Mouse (Mus musculus) limb, embryonic 15.5 days (tissue): ENCODE results near the gene Pomt1. TPM values are rescaled to one million over a fixed set of nuclear protein-coding genes. Genes with fewer than 3 reads are reported as not detected.
A peak's percentile ranks its signal among the peaks of the same experiment; 100 is the strongest.

Experiments used
- ATAC-seq: fragments of 200-750 bp; cut with Nextera tagmentation; 2 replicates; pipeline ENCODE4 v1.8.0; 2017; ENCODE audit warnings: low read depth, moderate TSS enrichment; ENCODE audit not compliant: insufficient number of reproducible peaks, low FRiP score, low TSS enrichment
- H3K27ac ChIP-seq: fragments of 300-500 bp; sonication (generic); 2 replicates; pipeline ENCODE4 v1.5.1; 2015; ENCODE audit warnings: moderate library complexity, mild to moderate bottlenecking, inconsistent platforms
- H3K27me3 ChIP-seq: fragments of 300-500 bp; sonication (generic); 2 replicates; pipeline ENCODE4 v1.6.1; 2015; ENCODE audit warnings: inconsistent platforms
- H3K36me3 ChIP-seq: fragments of 300-500 bp; sonication (generic); 2 replicates; pipeline ENCODE4 v1.6.1; 2015; ENCODE audit warnings: inconsistent platforms
- H3K4me1 ChIP-seq: fragments of 300-500 bp; sonication (generic); 2 replicates; pipeline ENCODE4 v1.6.1; 2015; ENCODE audit warnings: inconsistent platforms
- H3K4me2 ChIP-seq: fragments of 300-500 bp; sonication (generic); 2 replicates; pipeline ENCODE4 v1.6.1; 2015; ENCODE audit warnings: mild to moderate bottlenecking, inconsistent platforms
- H3K4me3 ChIP-seq: fragments of 300-500 bp; sonication (generic); 2 replicates; pipeline ENCODE4 v1.5.1; 2015; ENCODE audit warnings: mild to moderate bottlenecking, inconsistent platforms
- H3K9ac ChIP-seq: fragments of 300-500 bp; sonication (generic); 2 replicates; pipeline ENCODE4 v1.6.1; 2015; ENCODE audit warnings: inconsistent platforms
- H3K9me3 ChIP-seq: fragments of 300-500 bp; sonication (generic); 2 replicates; pipeline ENCODE4 v1.6.1; 2016; ENCODE audit warnings: inconsistent platforms
- WGBS: fragments of 180-500 bp; shearing (Covaris S2); methylation state at CpG from one replicate; pipeline ENCODE4 v1.1.7; 2015; 5-methylcytosine and 5-hydroxymethylcytosine counted together
- polyA plus RNA-seq: library from polyadenylated mRNA; unstranded; fragments of >200 nt; fragmentation: Nextera tagmentation; extraction: Ambion mirVana; gene quantifications from 2 replicates; pipeline ENCODE4 v1.2.1, GENCODE M21; 2015

Gene Pomt1
- polyA plus RNA-seq, 1 experiment from 2014 or later: 23.9 TPM

DNA sequence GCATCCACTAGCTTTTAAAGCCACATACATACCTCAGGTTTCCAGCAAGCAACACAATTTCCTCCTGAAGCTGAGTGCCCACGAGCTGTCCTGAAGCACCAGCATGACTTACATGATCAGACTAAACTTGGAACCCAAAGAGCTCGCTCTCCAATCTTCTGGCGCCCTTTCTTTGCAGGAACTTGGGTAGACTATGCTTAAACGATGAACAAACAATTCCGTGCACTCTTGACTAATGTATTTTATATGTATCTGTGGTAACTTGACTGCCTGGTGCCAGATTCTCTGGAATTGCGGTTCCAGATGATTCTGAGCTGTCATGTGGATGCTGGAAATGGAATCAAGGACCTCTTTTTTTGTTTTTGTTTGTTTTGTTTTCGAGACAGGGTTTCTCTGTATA lies 957 bp upstream of the Pomt1 start:
- Histone ChIP-seq H3K36me3 (peaks cover 49% of the 10 kb centered on the region), H3K9ac (no peak overlapping the region)
- ATAC-seq: no peak

DNA sequence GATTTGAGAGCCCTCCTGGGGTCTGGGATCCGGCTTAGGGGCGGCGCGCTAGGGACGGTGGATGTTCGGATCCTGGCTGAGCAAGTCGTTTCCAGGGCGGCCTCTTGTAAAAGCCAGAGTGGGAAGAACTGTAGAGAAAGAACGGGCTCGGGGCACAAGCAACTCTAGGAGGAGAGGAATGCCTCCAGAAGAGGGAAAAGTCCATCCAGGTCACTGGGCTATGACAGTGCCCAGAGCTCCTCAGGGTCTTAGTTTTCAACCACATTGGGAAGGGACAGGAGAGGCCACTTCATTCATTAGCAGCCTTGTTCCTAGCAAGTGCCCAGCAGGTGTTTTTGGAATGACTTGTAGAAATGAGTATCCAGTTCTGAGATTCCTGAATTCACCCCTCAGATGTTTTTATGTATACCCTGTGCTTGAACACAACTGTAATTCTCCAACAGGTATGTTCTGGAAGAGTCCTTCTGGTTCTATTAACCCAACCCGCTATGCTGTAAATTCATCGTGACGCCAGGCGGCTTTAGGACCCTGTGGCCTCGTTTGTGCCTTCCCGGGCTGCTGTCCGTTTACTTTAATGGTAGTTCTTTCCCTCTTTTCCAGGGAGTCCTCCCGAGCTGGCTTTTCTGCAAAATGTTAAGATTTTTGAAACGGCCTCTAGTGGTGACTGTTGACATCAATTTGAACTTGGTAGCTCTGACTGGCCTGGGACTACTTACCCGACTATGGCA lies 534 bp downstream of the Pomt1 start:
- H3K4me2 ChIP-seq: peak overlapping the region; percentile 79
- H3K4me3 ChIP-seq: peak overlapping the region; percentile 70
- peak; percentile 26; the same call in 1 of the 2 replicates for ATAC-seq
- under 1% methylated on average over 20 of the region's 20 CpGs for WGBS
- no peaks in the 10 kb centered on the region for H3K9me3 ChIP-seq
- H3K27me3 ChIP-seq: no peaks in the 10 kb centered on the region
- H3K4me1 ChIP-seq: peaks cover 20% of the 10 kb centered on the region
- peak overlapping the region; percentile 74 for H3K9ac ChIP-seq
- peaks cover 46% of the 10 kb centered on the region for H3K36me3 ChIP-seq
- H3K27ac ChIP-seq: peak overlapping the region; percentile 92

More for the DNA sequence above, 957 bp upstream of the Pomt1 start:
- 30% methylated on average over 7 of the region's 7 CpGs for whole genome bisulfite sequencing
- peak overlapping the region; percentile 92 for H3K27ac ChIP-seq
- H3K4me3 ChIP-seq: peak overlapping the region; percentile 70
- peaks cover 20% of the 10 kb centered on the region for H3K4me1 ChIP-seq
- H3K27me3 ChIP-seq: no peaks in the 10 kb centered on the region
- H3K4me2 ChIP-seq: peak overlapping the region; percentile 79
- H3K9me3 ChIP-seq: no peaks in the 10 kb centered on the region

DNA sequence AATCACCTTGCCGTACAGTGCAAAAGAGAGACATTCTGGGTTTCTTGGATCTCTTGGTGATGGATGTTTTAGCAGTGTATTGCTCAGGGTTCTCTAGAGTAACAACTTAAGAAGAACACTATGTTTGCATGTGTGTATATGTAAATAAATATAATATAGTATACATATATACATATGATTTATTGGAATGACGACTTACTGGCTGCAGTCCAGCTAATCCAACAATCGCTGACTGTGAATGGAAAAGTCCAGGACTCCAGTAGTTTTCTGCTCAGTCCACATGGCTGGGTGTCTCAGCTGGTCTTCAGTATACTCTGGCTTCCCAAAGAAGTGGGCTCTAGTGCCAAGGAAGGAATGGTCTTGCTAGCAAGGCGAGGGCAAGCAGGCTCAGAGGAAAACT lies 1.2 kb downstream of the Pomt1 start:
- no peaks in the 10 kb centered on the region for H3K27me3 ChIP-seq

DNA sequence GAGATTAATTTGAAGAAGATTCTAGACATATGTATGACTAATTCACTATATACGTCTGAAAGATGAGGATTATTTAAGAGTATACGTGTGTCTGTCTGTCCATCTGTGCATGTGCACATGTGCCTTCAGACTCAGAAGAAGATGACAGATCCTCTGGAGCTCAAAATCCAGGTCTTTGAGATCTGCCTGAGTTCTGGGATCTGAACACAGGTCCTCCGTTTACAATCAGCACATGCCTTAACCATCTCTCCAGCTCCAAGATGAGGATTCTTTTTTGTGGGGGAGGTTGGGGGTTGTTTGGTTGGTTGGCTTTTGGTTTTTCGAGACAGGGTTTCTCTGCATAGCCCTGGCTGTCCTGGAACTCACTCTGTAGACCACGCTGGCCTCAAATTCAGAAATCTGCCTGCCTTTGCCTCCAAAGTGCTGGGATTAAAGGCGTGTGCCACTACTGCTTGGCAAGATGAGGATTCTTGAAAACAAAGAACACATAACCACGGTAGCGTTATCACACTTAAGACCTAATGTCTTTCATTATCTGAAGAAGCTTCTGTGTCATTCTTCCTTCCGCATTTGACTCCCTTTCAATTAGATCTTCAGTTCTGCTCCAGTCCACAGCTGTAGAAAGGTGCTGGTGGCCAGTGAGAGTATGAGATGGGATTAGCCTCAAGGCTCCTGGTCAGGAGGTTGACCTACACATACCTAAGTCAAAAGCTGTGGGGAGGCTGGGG lies 2.5 kb downstream of the Pomt1 start:
- Histone ChIP-seq H3K36me3 (peaks cover 39% of the 10 kb centered on the region), H3K9me3 (no peaks in the 10 kb centered on the region), H3K4me1 (peaks cover 20% of the 10 kb centered on the region), H3K4me2 (no peak overlapping the region), H3K27me3 (no peaks in the 10 kb centered on the region), H3K27ac (no peak overlapping the region), H3K9ac (no peak overlapping the region), H3K4me3 (no peak overlapping the region)
- WGBS: 88% methylated on average over 9 of the region's 9 CpGs
- ATAC-seq: no peak

More for the DNA sequence above, 1.2 kb downstream of the Pomt1 start:
- H3K9me3 ChIP-seq: no peaks in the 10 kb centered on the region
- peak overlapping the region; percentile 70 for H3K4me3 ChIP-seq
- H3K4me2 ChIP-seq: peak overlapping the region; percentile 79
- H3K9ac ChIP-seq: 0 out of 2 replicates have a peak overlapping the region, but pooled peaks have one; percentile 3
- ATAC-seq: no peak
- peak overlapping the region; percentile 92; the same call in 1 of the 2 replicates for H3K27ac ChIP-seq
- WGBS: 28% methylated on average over 4 of the region's 4 CpGs
- H3K36me3 ChIP-seq: peaks cover 44% of the 10 kb centered on the region
- peaks cover 20% of the 10 kb centered on the region for H3K4me1 ChIP-seq

DNA sequence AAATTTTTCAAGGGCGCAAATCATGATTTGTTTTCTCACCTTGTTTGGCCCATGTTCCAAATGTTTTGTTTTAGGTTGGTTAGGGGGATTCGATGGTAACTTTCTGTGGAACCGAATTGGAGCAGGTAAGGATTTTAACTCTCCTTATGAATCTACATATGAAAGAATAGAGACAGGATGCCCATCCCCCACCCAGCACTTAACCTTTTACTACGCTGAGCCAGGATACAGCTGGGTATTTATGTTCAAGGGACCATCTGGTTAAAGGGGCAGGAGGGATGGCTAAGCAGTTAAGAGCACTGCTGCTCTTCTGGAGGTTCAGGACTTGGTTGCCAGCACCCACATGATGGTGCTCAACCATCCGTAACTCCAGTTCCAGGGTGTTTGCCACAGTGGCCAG lies 4.2 kb downstream of the Pomt1 start:
- no peak overlapping the region for H3K9ac ChIP-seq
- no peak overlapping the region for H3K4me3 ChIP-seq
- peaks cover 49% of the 10 kb centered on the region for H3K36me3 ChIP-seq
- WGBS: 77% methylated on average over 5 of the region's 5 CpGs
- H3K4me1 ChIP-seq: peaks cover 8% of the 10 kb centered on the region
- no peak overlapping the region for H3K27ac ChIP-seq
- no peaks in the 10 kb centered on the region for H3K27me3 ChIP-seq
- no peaks in the 10 kb centered on the region for H3K9me3 ChIP-seq
- H3K4me2 ChIP-seq: no peak overlapping the region
- ATAC-seq: no peak

DNA sequence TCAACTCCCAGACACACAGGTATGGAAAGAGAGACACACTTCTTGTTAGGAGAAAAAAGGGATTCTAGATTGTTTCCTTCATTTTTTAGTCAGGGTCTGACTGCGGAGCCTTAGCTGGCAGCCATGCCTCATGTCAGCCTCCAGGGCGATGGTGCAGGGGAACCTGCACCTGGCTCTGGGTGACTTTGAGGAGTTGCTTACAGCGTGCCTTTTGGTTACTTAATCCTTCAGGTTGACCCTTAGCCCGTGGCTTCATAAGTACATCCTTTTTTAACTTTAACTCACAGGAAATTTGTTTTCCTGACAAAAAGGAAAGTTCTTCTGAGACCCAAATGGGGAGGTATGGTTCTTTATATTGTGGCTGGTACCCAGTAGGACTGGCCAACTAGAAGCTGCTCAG lies 6.6 kb downstream of the Pomt1 start:
- WGBS: 90% methylated on average over 4 of the region's 4 CpGs
- no peak overlapping the region for H3K4me2 ChIP-seq
- peaks cover 1% of the 10 kb centered on the region; the same call in 1 of the 2 replicates for H3K4me1 ChIP-seq
- peaks cover 71% of the 10 kb centered on the region for H3K36me3 ChIP-seq
- no peak overlapping the region for H3K4me3 ChIP-seq
- no peak for ATAC-seq
- no peak overlapping the region for H3K27ac ChIP-seq
- no peaks in the 10 kb centered on the region for H3K27me3 ChIP-seq
- H3K9me3 ChIP-seq: no peaks in the 10 kb centered on the region
- H3K9ac ChIP-seq: no peak overlapping the region

DNA sequence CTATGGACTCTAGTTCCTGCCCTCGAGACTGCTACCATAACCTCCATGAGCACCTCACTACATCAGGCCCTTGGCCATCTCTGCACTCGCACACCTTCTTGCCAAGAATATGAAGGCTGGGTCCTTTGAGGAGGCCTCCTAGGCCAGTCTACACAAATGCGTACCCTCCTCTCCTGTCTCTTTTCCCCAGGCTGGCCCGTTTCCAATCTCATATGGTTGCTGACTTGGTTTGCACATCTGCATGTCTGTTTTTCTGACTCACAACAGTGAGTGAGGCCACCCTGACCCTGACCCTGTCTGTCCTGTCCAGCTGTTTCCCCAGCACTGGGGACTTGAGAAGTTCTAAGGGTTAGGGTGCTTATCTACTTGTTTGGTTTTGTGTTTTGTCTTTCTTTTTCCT lies 10.4 kb downstream of the Pomt1 start:
- ATAC-seq: no peak
- Histone ChIP-seq H3K27ac (no peak overlapping the region), H3K9me3 (no peaks in the 10 kb centered on the region), H3K4me3 (no peak overlapping the region), H3K9ac (no peak overlapping the region), H3K36me3 (peaks cover 88% of the 10 kb centered on the region), H3K4me1 (no peaks in the 10 kb centered on the region), H3K27me3 (no peaks in the 10 kb centered on the region), H3K4me2 (no peak overlapping the region)
- WGBS: 84% methylated on average over 4 of the region's 4 CpGs

DNA sequence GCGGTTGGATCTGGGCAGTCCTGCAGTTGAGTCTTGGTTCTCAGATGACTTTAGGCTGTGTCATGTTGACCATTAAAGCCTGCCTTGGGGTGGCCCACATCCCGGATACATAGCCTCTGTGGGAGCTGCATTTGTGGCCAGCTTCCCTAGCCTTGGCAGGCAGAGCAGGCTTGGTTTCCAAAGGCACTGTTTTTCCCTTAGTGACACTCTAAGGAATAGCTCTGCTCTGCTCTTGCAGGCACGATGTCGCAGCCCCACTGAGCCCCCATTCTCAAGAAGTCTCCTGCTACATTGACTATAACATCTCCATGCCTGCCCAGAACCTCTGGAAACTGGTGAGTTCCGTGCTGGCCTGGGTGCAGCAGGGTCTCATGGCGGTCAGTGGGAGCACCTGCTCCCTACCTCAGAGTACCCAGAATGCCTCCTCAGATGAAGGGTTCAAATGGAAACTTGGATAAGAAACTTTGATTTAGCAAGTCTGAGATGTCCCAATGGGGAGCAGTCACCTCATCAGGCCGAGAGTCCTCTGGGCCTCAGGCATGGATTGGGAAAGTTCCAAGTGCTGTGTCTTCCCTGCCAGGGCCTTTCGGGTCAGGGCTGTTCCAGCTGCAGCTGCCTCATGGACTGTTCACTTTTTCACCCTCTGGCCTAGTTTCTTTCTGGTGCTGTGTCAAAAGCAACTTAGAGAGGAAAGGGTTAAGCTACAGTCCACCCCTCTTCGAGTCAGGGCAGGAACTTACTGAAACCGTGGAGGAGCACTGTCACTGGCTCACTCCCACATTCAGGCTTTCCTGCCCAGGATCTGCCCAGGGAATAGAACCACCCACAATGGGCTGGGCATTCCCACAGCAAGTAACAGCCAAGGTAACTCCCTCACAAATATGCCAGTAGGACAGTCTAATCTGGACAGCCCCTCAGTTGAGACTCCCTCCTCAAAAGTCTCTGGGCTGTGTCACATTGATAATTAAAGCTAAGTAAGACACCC lies 12.3 kb downstream of the Pomt1 start:
- Histone ChIP-seq H3K36me3 (peaks cover 98% of the 10 kb centered on the region), H3K27me3 (no peaks in the 10 kb centered on the region), H3K9me3 (no peaks in the 10 kb centered on the region), H3K4me2 (no peak overlapping the region), H3K9ac (no peak overlapping the region), H3K4me1 (no peaks in the 10 kb centered on the region), H3K27ac (no peak overlapping the region), H3K4me3 (no peak overlapping the region)
- ATAC-seq: no peak
- WGBS: 74% methylated on average over 10 of the region's 10 CpGs

DNA sequence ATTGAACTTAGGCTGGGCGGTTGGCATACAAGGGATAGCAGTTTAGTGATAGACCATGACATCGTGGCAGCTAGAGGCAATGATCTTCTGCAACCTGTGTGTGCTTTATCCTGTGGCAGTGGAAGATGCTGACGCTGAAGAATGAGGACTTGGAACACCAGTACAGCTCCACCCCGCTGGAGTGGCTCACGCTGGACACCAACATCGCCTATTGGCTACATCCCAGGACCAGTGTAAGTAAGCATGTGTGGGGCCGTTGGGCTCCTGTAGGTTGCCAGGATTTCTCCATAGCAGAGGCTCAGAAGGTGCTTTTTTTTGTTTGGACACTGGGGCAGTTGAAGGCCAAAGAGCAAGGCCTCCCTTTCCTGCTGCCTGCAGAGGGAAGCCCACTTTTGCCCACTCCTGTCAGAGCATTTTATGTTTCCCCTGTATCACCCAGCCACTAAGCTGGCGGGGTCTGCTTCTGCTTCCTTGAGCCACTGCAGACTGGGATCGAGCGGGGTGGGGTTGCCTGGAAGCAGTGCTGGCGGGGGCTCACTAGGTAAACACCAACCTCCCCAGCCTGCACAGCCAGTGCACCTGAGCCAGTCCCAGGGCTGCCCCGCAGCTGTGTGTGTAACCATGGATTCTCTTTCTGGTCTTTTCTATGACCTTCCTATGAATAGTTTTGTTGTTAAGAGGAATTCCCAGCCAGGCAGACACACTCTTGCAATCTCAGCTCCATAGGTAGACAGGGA lies 15.6 kb downstream of the Pomt1 start:
- H3K27me3 ChIP-seq: no peaks in the 10 kb centered on the region
- no peak for ATAC-seq
- H3K4me2 ChIP-seq: no peak overlapping the region
- H3K9ac ChIP-seq: no peak overlapping the region
- 87% methylated on average over 12 of the region's 12 CpGs for WGBS
- H3K4me3 ChIP-seq: no peak overlapping the region
- no peak overlapping the region for H3K27ac ChIP-seq
- H3K36me3 ChIP-seq: peaks cover 89% of the 10 kb centered on the region
- no peaks in the 10 kb centered on the region for H3K4me1 ChIP-seq
- H3K9me3 ChIP-seq: no peaks in the 10 kb centered on the region

DNA sequence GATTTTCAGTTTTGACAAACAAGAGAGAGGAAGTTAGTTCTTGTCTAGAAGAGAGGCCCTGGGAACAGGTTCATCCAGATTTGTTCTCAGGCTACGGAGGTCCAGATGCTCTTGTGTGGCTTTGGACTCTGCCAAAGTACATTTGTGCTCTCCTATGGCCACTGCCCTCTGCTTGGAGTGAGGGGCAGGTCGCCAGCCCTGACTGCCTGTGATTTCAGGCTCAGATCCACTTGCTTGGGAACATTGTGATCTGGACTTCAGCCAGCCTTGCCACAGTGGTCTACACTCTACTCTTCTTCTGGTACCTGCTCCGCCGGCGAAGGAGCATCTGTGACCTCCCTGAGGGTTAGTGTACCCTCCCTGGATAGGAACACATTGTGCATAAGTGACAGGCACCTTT lies 16.3 kb downstream of the Pomt1 start:
- ATAC-seq: no peak
- Histone ChIP-seq H3K9me3 (no peaks in the 10 kb centered on the region), H3K9ac (no peak overlapping the region), H3K4me1 (no peaks in the 10 kb centered on the region), H3K36me3 (peaks cover 89% of the 10 kb centered on the region), H3K27ac (no peak overlapping the region), H3K4me3 (no peak overlapping the region), H3K4me2 (no peak overlapping the region), H3K27me3 (no peaks in the 10 kb centered on the region)
- 89% methylated on average over 5 of the region's 5 CpGs for WGBS

DNA sequence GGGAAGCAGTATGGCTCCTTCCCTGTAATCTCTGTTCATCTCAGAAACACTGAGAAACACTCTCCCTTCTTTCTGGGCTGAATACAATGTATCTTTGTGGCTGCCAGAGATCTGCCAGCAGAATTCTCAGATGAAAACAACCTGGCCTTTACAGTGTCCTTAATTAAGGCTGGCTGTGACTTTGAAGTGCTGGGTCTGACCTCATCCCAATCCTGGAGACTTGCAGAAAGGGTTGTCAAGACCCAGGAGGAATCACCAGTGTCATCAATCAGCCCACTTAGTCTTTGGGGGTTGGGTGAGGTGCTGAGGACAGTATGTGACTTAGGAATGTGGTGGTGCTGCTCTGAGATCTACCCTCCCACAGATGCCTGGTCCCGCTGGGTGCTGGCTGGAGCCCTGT lies 17.0 kb downstream of the Pomt1 start:
- 69% methylated on average over 1 of the region's 1 CpGs for WGBS
- Histone ChIP-seq H3K4me1 (no peaks in the 10 kb centered on the region), H3K4me3 (no peak overlapping the region), H3K4me2 (no peak overlapping the region), H3K27ac (no peak overlapping the region), H3K27me3 (no peaks in the 10 kb centered on the region), H3K9ac (no peak overlapping the region), H3K36me3 (peaks cover 89% of the 10 kb centered on the region), H3K9me3 (no peaks in the 10 kb centered on the region)
- ATAC-seq: no peak
